Mouse (Mus musculus) kidney, embryonic 14.5 days (tissue): ENCODE results near the gene Amacr. TPM values are rescaled to one million over a fixed set of nuclear protein-coding genes. Genes with fewer than 3 reads are reported as not detected.
"Not testable (repeated sequence)": the region's sequence is repeated elsewhere in the genome, so short reads cannot be mapped to it uniquely, and the experiment has no call there.

Source experiments
- ATAC-seq: fragments of 200-750 bp; cut with Nextera tagmentation; 2 replicates; pipeline ENCODE4 v1.8.0; 2017; ENCODE audit warnings: moderate number of reproducible peaks, mild to moderate bottlenecking, moderate TSS enrichment, moderate library complexity; ENCODE audit not compliant: low FRiP score, low TSS enrichment
- H3K27ac ChIP-seq: fragments of 300-500 bp; sonication (generic); 2 replicates; pipeline ENCODE4 v1.5.1; 2014; ENCODE audit warnings: low read depth, mild to moderate bottlenecking, low read length, moderate library complexity, mixed read lengths
- H3K27me3 ChIP-seq: fragments of 300-500 bp; sonication (generic); 2 replicates; pipeline ENCODE4 v1.6.1; 2014; ENCODE audit warnings: mild to moderate bottlenecking, low read length; ENCODE audit not compliant: control insufficient read depth, insufficient read depth
- H3K36me3 ChIP-seq: fragments of 300-500 bp; sonication (generic); 2 replicates; pipeline ENCODE4 v1.6.1; 2014; ENCODE audit warnings: low read length, mixed read lengths; ENCODE audit not compliant: control insufficient read depth, insufficient read depth
- H3K4me1 ChIP-seq: fragments of 300-500 bp; sonication (generic); 2 replicates; pipeline ENCODE4 v1.6.1; 2014; ENCODE audit warnings: low read length, mixed read lengths; ENCODE audit not compliant: control insufficient read depth, insufficient read depth
- H3K4me2 ChIP-seq: fragments of 300-500 bp; sonication (generic); replicated peaks from 2 replicates; pipeline ENCODE4 v1.6.1; 2014; ENCODE audit warnings: low read depth, mild to moderate bottlenecking, low read length
- H3K4me3 ChIP-seq: fragments of 300-500 bp; sonication (generic); 2 replicates; pipeline ENCODE4 v1.5.1; 2014; ENCODE audit warnings: mild to moderate bottlenecking, low read length
- H3K9ac ChIP-seq: fragments of 300-500 bp; sonication (generic); 2 replicates; pipeline ENCODE4 v1.6.1; 2014; ENCODE audit warnings: low read depth, mild to moderate bottlenecking, low read length, moderate library complexity
- H3K9me3 ChIP-seq: fragments of 300-500 bp; sonication (generic); 2 replicates; pipeline ENCODE4 v1.6.1; 2016; ENCODE audit warnings: low read length; ENCODE audit not compliant: control insufficient read depth
- WGBS: fragments of 180-500 bp; shearing (Covaris S2); extraction: QIAGEN DNeasy Blood & Tissue Kit; methylation state at CpG from one replicate; pipeline ENCODE4 v1.1.7; 2014; 5-methylcytosine and 5-hydroxymethylcytosine counted together
- polyA plus RNA-seq: library from polyadenylated mRNA; unstranded; fragments of >200 nt; fragmentation: Nextera tagmentation; extraction: Ambion mirVana; gene quantifications from 2 replicates; pipeline ENCODE4 v1.2.1, GENCODE M21; 2014

Amacr gene
- polyA plus RNA-seq, 1 experiment from 2014 or later: 26.0 TPM

DNA sequence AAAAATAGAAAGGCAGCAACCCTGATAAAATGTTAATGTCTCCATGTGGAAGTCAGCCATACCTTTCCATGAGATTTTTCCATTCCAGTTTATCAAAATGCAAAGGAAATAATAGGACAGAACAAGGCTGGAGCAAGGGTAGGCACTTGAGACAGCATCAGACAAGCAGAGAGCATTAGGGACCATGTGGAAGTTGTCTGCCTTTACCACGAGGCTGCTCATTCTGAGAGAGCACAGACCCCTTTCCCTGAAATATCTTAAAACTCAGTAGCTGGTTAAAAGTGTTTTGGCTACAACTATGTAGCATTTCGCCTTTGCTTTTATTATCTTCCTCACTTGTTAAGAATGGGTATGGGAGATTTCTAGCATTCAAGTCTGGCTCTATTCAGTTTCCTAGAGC, 844 bp upstream of the Amacr start:
- peak overlapping the region; percentile 48 for H3K4me2 ChIP-seq
- 76% methylated on average over 2 of the region's 2 CpGs for WGBS
- H3K9ac ChIP-seq: peak overlapping the region; percentile 69; the same call in 1 of the 2 replicates
- no peaks in the 10 kb centered on the region for H3K27me3 ChIP-seq
- H3K9me3 ChIP-seq: no peaks in the 10 kb centered on the region
- peaks cover 4% of the 10 kb centered on the region; the same call in 1 of the 2 replicates for H3K4me1 ChIP-seq
- ATAC-seq: no peak
- no peak overlapping the region for H3K27ac ChIP-seq
- no peaks in the 10 kb centered on the region; the same call in 1 of the 2 replicates for H3K36me3 ChIP-seq
- peak overlapping the region; percentile 59; the same call in 1 of the 2 replicates for H3K4me3 ChIP-seq

DNA sequence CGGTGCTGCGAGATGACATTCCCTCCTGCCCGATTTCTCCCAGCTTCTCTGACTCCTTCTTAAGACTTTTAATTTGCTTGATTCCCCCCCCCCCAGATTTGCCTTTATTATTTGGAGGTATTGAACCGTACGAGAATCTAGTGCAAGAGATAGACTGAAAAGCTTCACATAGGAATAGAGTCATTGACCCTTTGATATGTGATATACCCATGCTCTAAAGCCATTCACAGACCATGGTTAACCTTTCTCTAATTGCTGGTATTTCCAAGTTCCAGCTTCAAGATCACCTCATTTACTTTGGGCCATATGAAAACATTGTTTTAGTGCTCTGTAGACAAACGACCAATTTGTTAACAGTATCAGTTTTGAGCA, 494 bp downstream of the Amacr start:
- Histone ChIP-seq H3K4me2 (peak overlapping the region; percentile 48), H3K4me3 (peak overlapping the region; percentile 59), H3K9ac (peak overlapping the region; percentile 69), H3K27me3 (no peaks in the 10 kb centered on the region), H3K27ac (peak overlapping the region; percentile 57; the same call in 1 of the 2 replicates), H3K4me1 (peaks cover 4% of the 10 kb centered on the region; the same call in 1 of the 2 replicates), H3K36me3 (no peaks in the 10 kb centered on the region; the same call in 1 of the 2 replicates), H3K9me3 (no peaks in the 10 kb centered on the region)
- 4% methylated on average over 6 of the region's 6 CpGs for WGBS
- ATAC-seq: peak; percentile 41

DNA sequence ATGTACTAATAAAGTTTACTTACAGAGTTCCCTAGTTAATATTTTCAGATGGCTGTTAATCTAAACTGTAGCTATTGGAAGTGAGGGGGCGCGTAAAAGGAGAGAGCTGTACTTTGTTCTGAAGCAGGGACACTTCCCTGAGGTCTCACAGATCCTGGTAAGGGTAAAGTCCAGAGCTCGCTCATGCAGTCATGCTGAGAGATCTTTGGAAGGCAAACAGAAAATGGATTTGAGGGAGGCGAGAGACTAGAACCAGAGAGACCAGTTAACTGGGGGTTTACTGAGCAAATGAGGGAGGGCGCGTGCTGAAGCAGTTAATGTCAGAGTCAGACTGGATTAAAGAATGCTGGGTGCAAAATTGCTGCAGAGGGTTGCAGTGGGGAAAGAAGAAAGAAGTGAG, 4.2 kb downstream of the Amacr start:
- H3K36me3 ChIP-seq: peaks cover 13% of the 10 kb centered on the region
- H3K9me3 ChIP-seq: no peaks in the 10 kb centered on the region
- H3K4me2 ChIP-seq: no peak overlapping the region
- H3K9ac ChIP-seq: no peak overlapping the region
- 78% methylated on average over 6 of the region's 6 CpGs for WGBS
- no peaks in the 10 kb centered on the region for H3K27me3 ChIP-seq
- no peak overlapping the region for H3K27ac ChIP-seq
- H3K4me3 ChIP-seq: no peak overlapping the region
- no peak for ATAC-seq
- peaks cover 4% of the 10 kb centered on the region; the same call in 1 of the 2 replicates for H3K4me1 ChIP-seq

GRCm38 (mm10) chr15:10986477-10986876, 4.9 kb downstream of the Amacr start:
- H3K27ac ChIP-seq, H3K27me3 ChIP-seq, H3K9ac ChIP-seq, H3K4me1 ChIP-seq, H3K4me2 ChIP-seq, H3K9me3 ChIP-seq, ATAC-seq, H3K4me3 ChIP-seq: not testable (repeated sequence)
- 81% methylated on average over 2 of the region's 2 CpGs for WGBS
- H3K36me3 ChIP-seq: peaks cover 13% of the 10 kb centered on the region

- H3K27ac ChIP-seq: no peak overlapping the region
- ATAC-seq: no peak
- 59% methylated on average over 2 of the region's 2 CpGs for WGBS
Observed at GRCm38 (mm10) chr15:10990411-10990810, 8.9 kb downstream of the Amacr start.

GRCm38 (mm10) chr15:10991566-10991965, 10.0 kb downstream of the Amacr start:
- Histone ChIP-seq H3K4me2 (no peak overlapping the region), H3K9me3 (no peaks in the 10 kb centered on the region), H3K4me3 (no peak overlapping the region), H3K27ac (no peak overlapping the region), H3K4me1 (no peaks in the 10 kb centered on the region), H3K36me3 (peaks cover 19% of the 10 kb centered on the region), H3K27me3 (no peaks in the 10 kb centered on the region), H3K9ac (no peak overlapping the region)
- ATAC-seq: no peak
- WGBS: 89% methylated on average over 1 of the region's 1 CpGs

More at GRCm38 (mm10) chr15:10990411-10990810, 8.9 kb downstream of the Amacr start:
- Histone ChIP-seq H3K4me2 (no peak overlapping the region), H3K4me1 (no peaks in the 10 kb centered on the region), H3K27me3 (no peaks in the 10 kb centered on the region), H3K4me3 (no peak overlapping the region), H3K36me3 (peaks cover 19% of the 10 kb centered on the region), H3K9me3 (no peaks in the 10 kb centered on the region), H3K9ac (no peak overlapping the region)

- 0 out of 2 replicates have a peak, but pooled peaks have one; percentile 35 for ATAC-seq
- H3K9me3 ChIP-seq: no peaks in the 10 kb centered on the region
- WGBS: 43% methylated on average over 5 of the region's 5 CpGs
- no peak overlapping the region for H3K4me3 ChIP-seq
- H3K27ac ChIP-seq: no peak overlapping the region
- H3K4me2 ChIP-seq: no peak overlapping the region
- no peaks in the 10 kb centered on the region for H3K4me1 ChIP-seq
- H3K9ac ChIP-seq: no peak overlapping the region
- peaks cover 5% of the 10 kb centered on the region; the same call in 1 of the 2 replicates for H3K36me3 ChIP-seq
- no peaks in the 10 kb centered on the region for H3K27me3 ChIP-seq
Observed at GRCm38 (mm10) chr15:10999832-11000231, 18.3 kb downstream of the Amacr start.

DNA sequence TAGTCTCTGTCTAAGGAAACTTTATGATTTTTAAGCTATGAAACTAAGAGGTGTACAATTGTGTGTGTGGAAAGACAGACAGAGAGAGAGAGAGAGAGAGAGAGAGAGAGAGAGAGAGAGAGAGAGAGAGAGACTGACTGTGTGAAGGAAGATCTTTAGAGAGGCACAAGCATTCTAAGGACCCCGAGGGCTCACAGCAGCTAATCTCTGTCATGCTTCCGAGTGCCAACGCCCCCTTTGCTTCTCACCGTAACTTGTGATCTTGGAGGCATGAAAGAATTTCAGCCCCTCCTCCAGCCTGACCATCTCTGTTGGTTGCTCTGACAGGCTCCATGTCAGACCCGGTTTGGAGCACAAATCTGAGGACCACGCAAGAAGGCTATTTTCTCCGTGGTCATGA, 18.9 kb downstream of the Amacr start, which contains the start of gene Slc45a2:
Gene Slc45a2, plus strand, starts transcription at position 301 of the 400 bp plus-strand sequence.
- H3K4me1 ChIP-seq: no peaks in the 10 kb centered on the region
- no peak within 1 kb of the TSS for H3K4me2 ChIP-seq
- ATAC-seq: no peak

DNA sequence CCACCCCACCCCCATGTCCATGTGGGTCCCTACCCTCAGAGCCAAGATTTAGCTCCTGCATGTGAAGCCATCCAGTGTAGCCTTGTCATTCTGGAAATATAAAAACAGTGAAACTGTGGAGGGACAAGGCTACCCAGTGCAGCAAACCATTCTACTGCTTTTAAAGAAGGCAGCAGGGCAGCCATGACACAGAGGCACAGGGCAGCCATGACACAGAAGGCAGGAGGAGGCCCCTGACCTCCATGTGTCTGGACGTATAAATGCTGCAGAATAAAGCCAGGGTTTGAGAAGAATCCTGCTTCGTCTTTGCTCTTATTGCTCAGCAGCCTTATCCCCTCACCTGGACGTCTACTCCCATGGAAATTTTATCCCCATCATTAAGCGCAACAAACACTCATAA, 22.2 kb downstream of the Amacr start:
- H3K4me3 ChIP-seq: no peak overlapping the region
- H3K4me2 ChIP-seq: no peak overlapping the region
- no peak overlapping the region for H3K27ac ChIP-seq
- H3K27me3 ChIP-seq: no peaks in the 10 kb centered on the region
- H3K9ac ChIP-seq: no peak overlapping the region
- no peaks in the 10 kb centered on the region for H3K9me3 ChIP-seq
- H3K4me1 ChIP-seq: no peaks in the 10 kb centered on the region
- no peaks in the 10 kb centered on the region for H3K36me3 ChIP-seq
- 67% methylated on average over 4 of the region's 4 CpGs for WGBS
- no peak for ATAC-seq

More for the DNA sequence above, 18.9 kb downstream of the Amacr start, which contains the start of gene Slc45a2:
- WGBS: 47% methylated on average over 7 of the region's 7 CpGs
- Histone ChIP-seq H3K27me3 (no peaks in the 10 kb centered on the region), H3K9ac (no peak within 1 kb of the TSS), H3K36me3 (no peaks in the 10 kb centered on the region; the same call in 1 of the 2 replicates), H3K4me3 (no peak within 1 kb of the TSS), H3K27ac (no peak within 1 kb of the TSS), H3K9me3 (no peaks in the 10 kb centered on the region)
